7 mouse cellular contexts compared by ENCODE assay signal in genomic region chr16:38713404-38714258, GRCm38 (mm10). TPM values are rescaled to one million over a fixed set of nuclear protein-coding genes. Genes with fewer than 3 reads are reported as not detected.
A peak's percentile ranks its signal among the peaks of the same experiment; 100 is the strongest.
DNase-seq lines count a peak whose midpoint lies in the region; ATAC-seq and TF ChIP-seq lines count a peak whose summit lies in the region.

No protein-coding gene starts in this region.

- H3K79me2 ChIP-seq in myocyte (ENCODE audit: control insufficient read depth, insufficient read depth) = peaks cover 36% of the 10 kb centered on the region

- peak overlapping the region; percentile 76 for H3K4me2 ChIP-seq in lung, embryonic 15.5 days
- H3K4me2 ChIP-seq in embryonic facial prominence, embryonic 14.5 days (ENCODE audit: low read depth, low read length) = peak overlapping the region; percentile 77
- peak overlapping the region; percentile 83 for H3K4me2 ChIP-seq in intestine, embryonic 16.5 days (ENCODE audit: low read depth, low read length)
- H3K4me2 ChIP-seq in myocyte (ENCODE audit: low read depth) = peak overlapping the region; percentile 95

- H3K4me3 ChIP-seq in lung, embryonic 15.5 days = peak overlapping the region; percentile 87
- peak overlapping the region; percentile 69 for H3K4me3 ChIP-seq in embryonic facial prominence, embryonic 14.5 days (ENCODE audit: low read depth, low read length)
- peak overlapping the region; percentile 78 for H3K4me3 ChIP-seq in intestine, embryonic 16.5 days (ENCODE audit: low read length)
- H3K4me3 ChIP-seq in myocyte = peak overlapping the region; percentile 81

- peak; percentile 59 for ATAC-seq in lung, embryonic 15.5 days (ENCODE audit: borderline replicate concordance, extremely low read depth, low FRiP score, low TSS enrichment)
- ATAC-seq in embryonic facial prominence, embryonic 14.5 days (ENCODE audit: low read depth) = peak; percentile 73
- ATAC-seq in intestine, embryonic 16.5 days = peak; percentile 66

- H3K27me3 ChIP-seq in lung, embryonic 15.5 days = no peaks in the 10 kb centered on the region
- H3K27me3 ChIP-seq in embryonic facial prominence, embryonic 14.5 days (replicated peaks; ENCODE audit: control insufficient read depth, insufficient read depth, low read length) = no peaks in the 10 kb centered on the region
- no peaks in the 10 kb centered on the region for H3K27me3 ChIP-seq in intestine, embryonic 16.5 days (replicated peaks; ENCODE audit: control insufficient read depth, insufficient read depth, low read length)
- no peaks in the 10 kb centered on the region for H3K27me3 ChIP-seq in myocyte (ENCODE audit: control insufficient read depth, insufficient read depth, insufficient read length)

- H3K27ac ChIP-seq in lung, embryonic 15.5 days = peak overlapping the region; percentile 99
- H3K27ac ChIP-seq in embryonic facial prominence, embryonic 14.5 days (replicated peaks; ENCODE audit: low read depth, low read length) = peak overlapping the region; percentile 95
- peak overlapping the region; percentile 95 for H3K27ac ChIP-seq in intestine, embryonic 16.5 days (ENCODE audit: low read length)

- no peaks in the 10 kb centered on the region for H3K36me3 ChIP-seq in lung, embryonic 15.5 days
- no peaks in the 10 kb centered on the region for H3K36me3 ChIP-seq in embryonic facial prominence, embryonic 14.5 days (ENCODE audit: control insufficient read depth, insufficient read depth, low read length)
- H3K36me3 ChIP-seq in intestine, embryonic 16.5 days (ENCODE audit: control insufficient read depth, insufficient read depth, low read length) = no peaks in the 10 kb centered on the region
- H3K36me3 ChIP-seq in myocyte (ENCODE audit: control insufficient read depth, insufficient read depth) = no peaks in the 10 kb centered on the region

- H3K9ac ChIP-seq in lung, embryonic 15.5 days = peak overlapping the region; percentile 93
- peak overlapping the region; percentile 86 for H3K9ac ChIP-seq in embryonic facial prominence, embryonic 14.5 days (ENCODE audit: low read depth, low read length)
- peak overlapping the region; percentile 82 for H3K9ac ChIP-seq in intestine, embryonic 16.5 days (ENCODE audit: low read depth, low read length)

- TF ChIP-seq POLR2A in myocyte (IDR thresholded peaks at IDR 0.05; ENCODE audit: insufficient read length, low read depth) = no peak

- H3ac ChIP-seq in myocyte (ENCODE audit: control insufficient read depth, insufficient read length) = peak overlapping the region; percentile 74

- peaks cover 19% of the 10 kb centered on the region for H3K4me1 ChIP-seq in lung, embryonic 15.5 days
- peaks cover 16% of the 10 kb centered on the region; the same call in 1 of the 2 replicates for H3K4me1 ChIP-seq in embryonic facial prominence, embryonic 14.5 days (ENCODE audit: control insufficient read depth, insufficient read depth, low read length)
- peaks cover 9% of the 10 kb centered on the region; the same call in 1 of the 2 replicates for H3K4me1 ChIP-seq in intestine, embryonic 16.5 days (ENCODE audit: control insufficient read depth, insufficient read depth, low read length)

- no peak for DNase-seq in lung, postnatal 4 days
- DNase-seq in embryonic facial prominence, embryonic 14.5 days (ENCODE audit: low spot score) = peak; percentile 75
- DNase-seq in right cerebral cortex, postnatal 10 days (ENCODE audit: low spot score in 2 of 2) = no peak
- no peak for DNase-seq in MN1 (ENCODE audit: low spot score)

- WGBS in lung, embryonic 15.5 days = 10% methylated on average over 17 of the region's 17 CpGs
- 11% methylated on average over 17 of the region's 17 CpGs for WGBS in embryonic facial prominence, embryonic 14.5 days
- 17% methylated on average over 17 of the region's 17 CpGs for WGBS in intestine, embryonic 16.5 days

- no peaks in the 10 kb centered on the region for H3K9me3 ChIP-seq in lung, embryonic 15.5 days
- no peaks in the 10 kb centered on the region for H3K9me3 ChIP-seq in embryonic facial prominence, embryonic 14.5 days (ENCODE audit: control insufficient read depth, low read length)
- H3K9me3 ChIP-seq in intestine, embryonic 16.5 days (ENCODE audit: control insufficient read depth, low read length) = no peaks in the 10 kb centered on the region

TF ChIP-seq in myocyte, 11 proteins besides CTCF, POLR2A, EP300 and RAD21:
- TF ChIP-seq CEBPB (IDR thresholded peaks at IDR 0.05; ENCODE audit: insufficient read depth, poor library complexity, severe bottlenecking) = no peak
TF ChIP-seq in myocyte: peak in this region for 0.

RNA-seq across cellular contexts. Expression of gene Arhgap31, which starts 0.6 kb away (rescaled TPM):
- polyA plus RNA-seq in lung, embryonic 15.5 days (2015; fragmentation: Nextera tagmentation; extraction: Ambion mirVana) = 16.7 and 19.9 TPM in 2 replicates
- 17.3 and 17.6 TPM in 2 replicates for polyA plus RNA-seq in embryonic facial prominence, embryonic 14.5 days (2014; fragmentation: Nextera tagmentation; extraction: Ambion mirVana)
- polyA plus RNA-seq in intestine, embryonic 16.5 days (2015; fragmentation: Nextera tagmentation; extraction: Ambion mirVana) = 5.7 TPM in 2 replicates
- polyA plus RNA-seq in myocyte (2012; fragmentation: generic; extraction: Trizol) = 5.8 TPM

RNA-seq across cellular contexts. Expression of gene B4galt4, which starts 28.4 kb away (rescaled TPM):
- polyA plus RNA-seq in lung, embryonic 15.5 days (2015; fragmentation: Nextera tagmentation; extraction: Ambion mirVana) = 37.4 TPM in 2 replicates
- 30.2 and 31.9 TPM in 2 replicates for polyA plus RNA-seq in embryonic facial prominence, embryonic 14.5 days (2014; fragmentation: Nextera tagmentation; extraction: Ambion mirVana)
- 21.7 and 22.0 TPM in 2 replicates for polyA plus RNA-seq in intestine, embryonic 16.5 days (2015; fragmentation: Nextera tagmentation; extraction: Ambion mirVana)
- 6.6 TPM for polyA plus RNA-seq in myocyte (2012; fragmentation: generic; extraction: Trizol)
